Mouse (Mus musculus) lung, adult 2 months (tissue): Measurements from ENCODE around the gene Krt84. TPM values are rescaled to one million over a fixed set of nuclear protein-coding genes. Genes with fewer than 3 reads are reported as not detected.

ENCODE experiments used
- DNase-seq: peaks from one replicate; pipeline ENCODE4 v3.0.0; 2022
- H3K4me1 ChIP-seq: fragments of 200-500 bp; 2 replicates; pipeline ENCODE4 v1.6.1; 2011; ENCODE audit warnings: low read length; ENCODE audit not compliant: control insufficient read depth, insufficient read depth
- H3K4me3 ChIP-seq: fragments of 200-500 bp; replicated peaks from 2 replicates; pipeline ENCODE3; 2011; ENCODE audit warnings: low read depth, mild to moderate bottlenecking, control low read depth, low read length; ENCODE audit errors: extremely low read depth
- CTCF ChIP-seq: fragments of 200-500 bp; IDR thresholded peaks from 2 replicates; pipeline ENCODE4 v1.5.1; 2011; ENCODE audit warnings: mild to moderate bottlenecking, low read length, control low read depth; ENCODE audit not compliant: insufficient read depth
- POLR2A ChIP-seq: fragments of 200-500 bp; IDR thresholded peaks from 2 replicates; pipeline ENCODE4 v1.6.1; 2011; ENCODE audit warnings: low read depth, mild to moderate bottlenecking, control low read depth, low read length, borderline replicate concordance; ENCODE audit errors: extremely low read depth
- WGBS: fragments of 180-500 bp; shearing (Covaris S2); methylation state at CpG from one replicate; pipeline ENCODE4 v1.1.7; 2018; 5-methylcytosine and 5-hydroxymethylcytosine counted together
- polyA plus RNA-seq: library from polyadenylated mRNA; depleted of rRNA; stranded (reverse); fragments of >200 nt; gene quantifications from 2 replicates; pipeline ENCODE4 v1.2.3, GENCODE M21; 2012

Gene Krt84
- polyA plus RNA-seq, 1 experiment = 0.13 TPM

- 42% methylated on average over 14 of the region's 14 CpGs for WGBS
- no peak for DNase-seq
- Histone ChIP-seq H3K4me3 (no peak overlapping the region), H3K4me1 (no peaks in the 10 kb centered on the region)
- no peak for TF ChIP-seq POLR2A
- TF ChIP-seq CTCF = no peak
Measured at GRCm38 (mm10) chr15:101506896-101507758, 25.5 kb downstream of the Krt84 start.

GRCm38 (mm10) chr15:101497181-101497580 lies 35.4 kb downstream of the Krt84 start:
- Histone ChIP-seq H3K4me3 (no peak overlapping the region), H3K4me1 (no peaks in the 10 kb centered on the region)
- 67% methylated on average over 2 of the region's 2 CpGs for WGBS
- DNase-seq = no peak
- TF ChIP-seq POLR2A (no peak), CTCF (peak; percentile 52; the same call in 1 of the 2 replicates)

- H3K4me1 ChIP-seq = no peaks in the 10 kb centered on the region
- no peak overlapping the region for H3K4me3 ChIP-seq
- whole genome bisulfite sequencing = 88% methylated on average over 8 of the region's 8 CpGs
- DNase-seq = no peak
- no peak for TF ChIP-seq POLR2A
- TF ChIP-seq CTCF = no peak
Measured at GRCm38 (mm10) chr15:101495266-101495665, 37.4 kb downstream of the Krt84 start.

GRCm38 (mm10) chr15:101494203-101494602 lies 38.4 kb downstream of the Krt84 start:
- DNase-seq = no peak
- TF ChIP-seq POLR2A (no peak), CTCF (no peak)
- Histone ChIP-seq H3K4me1 (no peaks in the 10 kb centered on the region), H3K4me3 (no peak overlapping the region)
- WGBS = 36% methylated on average over 1 of the region's 1 CpGs

- WGBS = 93% methylated on average over 6 of the region's 6 CpGs
- TF ChIP-seq CTCF (no peak), POLR2A (no peak)
Measured at GRCm38 (mm10) chr15:101493713-101494112, 38.9 kb downstream of the Krt84 start.

GRCm38 (mm10) chr15:101492718-101493117 lies 39.9 kb downstream of the Krt84 start:
- no peak overlapping the region for H3K4me3 ChIP-seq
- 38% methylated on average over 8 of the region's 8 CpGs for WGBS
- DNase-seq = no peak
- no peaks in the 10 kb centered on the region for H3K4me1 ChIP-seq
- TF ChIP-seq CTCF = no peak
- TF ChIP-seq POLR2A = no peak

More at GRCm38 (mm10) chr15:101493713-101494112, 38.9 kb downstream of the Krt84 start:
- Histone ChIP-seq H3K4me1 (no peaks in the 10 kb centered on the region), H3K4me3 (no peak overlapping the region)
- DNase-seq = no peak

- DNase-seq = no peak
- no peak within 1 kb of the TSS for H3K4me3 ChIP-seq
- no peak for TF ChIP-seq CTCF
- 67% methylated on average over 6 of the region's 6 CpGs for WGBS
- no peaks in the 10 kb centered on the region for H3K4me1 ChIP-seq
Measured at GRCm38 (mm10) chr15:101491431-101491830, 41.2 kb downstream of the Krt84 start, which contains the start of gene Krt83. TSS of gene Krt83 (minus strand) at chr15:101491512.

GRCm38 (mm10) chr15:101485911-101486635 lies 46.5 kb downstream of the Krt84 start:
- DNase-seq = no peak
- 74% methylated on average over 11 of the region's 11 CpGs for WGBS
- Histone ChIP-seq H3K4me1 (no peaks in the 10 kb centered on the region), H3K4me3 (no peak overlapping the region)
- TF ChIP-seq POLR2A = no peak
- no peak for TF ChIP-seq CTCF

- WGBS = 96% methylated on average over 1 of the region's 1 CpGs
- TF ChIP-seq POLR2A (no peak), CTCF (no peak)
- Histone ChIP-seq H3K4me3 (no peak overlapping the region), H3K4me1 (no peaks in the 10 kb centered on the region)
- no peak for DNase-seq
Measured at GRCm38 (mm10) chr15:101484939-101485338, 47.7 kb downstream of the Krt84 start.

GRCm38 (mm10) chr15:101483646-101484045 lies 49.0 kb downstream of the Krt84 start:
- WGBS = 73% methylated on average over 1 of the region's 1 CpGs
- Histone ChIP-seq H3K4me1 (no peaks in the 10 kb centered on the region), H3K4me3 (no peak overlapping the region)
- no peak for DNase-seq
- no peak for TF ChIP-seq POLR2A
- no peak for TF ChIP-seq CTCF
